Mouse (Mus musculus) heart, postnatal 10 days (tissue): ENCODE data around the gene Il19. TPM values are rescaled to one million over a fixed set of nuclear protein-coding genes. Genes with fewer than 3 reads are reported as not detected.

ENCODE experiments used
- DNase-seq, 2 experiments: peaks; one replicate each; pipeline ENCODE4 v3.0.0; 2021
- intact Hi-C: fragments of 180-260 bp; cut with DNase I; formaldehyde crosslinking; loops from one replicate; pipeline ENCODE4 v1.15.1; 2025
- total RNA-seq, 2 experiments: library from RNA; stranded (reverse); gene quantifications; 2 replicates each; pipeline ENCODE4 v1.2.3; 2021

Il19 gene
- total RNA-seq, result not detected

GRCm38 (mm10) chr1:130940065-130940687 is at the start of gene Il19:
TSS of gene Il19 (minus strand) at chr1:130940115.
- DNase-seq, result no peak
- intact Hi-C loops, result no loop called here

- DNase-seq, result no peak
- intact Hi-C loops, result loop anchor here (10.0 kb wide), 1 partner anchor 145 kb away; the partner anchor contains the start of gene Dyrk3
Measured at GRCm38 (mm10) chr1:130989331-130989730, 49.4 kb upstream of the Il19 start.

GRCm38 (mm10) chr1:130987418-130987817 is 47.5 kb upstream of the Il19 start:
- intact Hi-C loops, result loop anchor here (10.0 kb wide), 1 partner anchor 147 kb away; the partner anchor contains the start of gene Dyrk3
- DNase-seq, result no peak

- intact Hi-C loops, result loop anchor here (10.0 kb wide), 1 partner anchor 148 kb away; the partner anchor contains the start of gene Dyrk3
- no peak for DNase-seq
Measured at GRCm38 (mm10) chr1:130987001-130987400, 47.1 kb upstream of the Il19 start.

- no peak for DNase-seq
- intact Hi-C loops, result loop anchor here (2.0 to 10.0 kb wide), 2 partner anchors 68 to 150 kb away; partner anchors contain the start of gene Dyrk3
Measured at GRCm38 (mm10) chr1:130984441-130984840, 44.5 kb upstream of the Il19 start.

GRCm38 (mm10) chr1:130979455-130979854 is 39.5 kb upstream of the Il19 start:
- peak; percentile 39 to 60 for DNase-seq
- intact Hi-C loops, result loop anchor here (1.0 to 2.0 kb wide), 3 partner anchors 104 to 431 kb away; no protein-coding TSS in a partner anchor

- DNase-seq, result peak; percentile 26 to 30
Measured at GRCm38 (mm10) chr1:130963891-130964290, 24.0 kb upstream of the Il19 start.

GRCm38 (mm10) chr1:130946920-130947319 is 7.0 kb upstream of the Il19 start:
- no peak for DNase-seq
- intact Hi-C loops, result no loop called here

More at GRCm38 (mm10) chr1:130963891-130964290, 24.0 kb upstream of the Il19 start:
- intact Hi-C loops, result no loop called here

- no peak for DNase-seq
- intact Hi-C loops, result no loop called here
Measured at GRCm38 (mm10) chr1:130941801-130942200, 1.9 kb upstream of the Il19 start.

GRCm38 (mm10) chr1:130938192-130938591 is 1.7 kb downstream of the Il19 start:
- intact Hi-C loops, result no loop called here

GRCm38 (mm10) chr1:130937170-130937569 is 2.7 kb downstream of the Il19 start:
- no peak for DNase-seq
- intact Hi-C loops, result no loop called here

More at GRCm38 (mm10) chr1:130938192-130938591, 1.7 kb downstream of the Il19 start:
- DNase-seq, result no peak

- intact Hi-C loops, result no loop called here
- DNase-seq, result no peak
Measured at GRCm38 (mm10) chr1:130936351-130936750, 3.6 kb downstream of the Il19 start.

GRCm38 (mm10) chr1:130926484-130926883 is 13.4 kb downstream of the Il19 start:
- intact Hi-C loops, result no loop called here
- no peak for DNase-seq

GRCm38 (mm10) chr1:130918323-130918980 is 21.5 kb downstream of the Il19 start:
- DNase-seq, result peak in 1 of 2 experiments; percentile 4
- intact Hi-C loops, result no loop called here

GRCm38 (mm10) chr1:130911401-130912010 is 28.4 kb downstream of the Il19 start, which contains the start of gene Il20:
TSS of gene Il20 (minus strand) at chr1:130911451.
- no peak for DNase-seq
- intact Hi-C loops, result no loop called here

- intact Hi-C loops, result no loop called here
- DNase-seq, result no peak
Measured at GRCm38 (mm10) chr1:130902505-130902904, 37.4 kb downstream of the Il19 start.

GRCm38 (mm10) chr1:130894468-130894867 is 45.4 kb downstream of the Il19 start:
- no peak for DNase-seq
- intact Hi-C loops, result no loop called here

- DNase-seq, result no peak
Measured at GRCm38 (mm10) chr1:130893329-130894040, 46.4 kb downstream of the Il19 start.

GRCm38 (mm10) chr1:130892446-130892845 is 47.5 kb downstream of the Il19 start:
- no peak for DNase-seq
- intact Hi-C loops, result no loop called here

More at GRCm38 (mm10) chr1:130893329-130894040, 46.4 kb downstream of the Il19 start:
- intact Hi-C loops, result no loop called here

- intact Hi-C loops, result no loop called here
- DNase-seq, result no peak
Measured at GRCm38 (mm10) chr1:130887354-130887753, 52.6 kb downstream of the Il19 start, which contains the start of gene Il24. TSS of gene Il24 (minus strand) at chr1:130887454.

GRCm38 (mm10) chr1:130883146-130883545 is 56.8 kb downstream of the Il19 start:
- intact Hi-C loops, result no loop called here
- no peak for DNase-seq
